Comparison of ENCODE assay signal across 10 mouse cellular contexts in the genomic region with DNA sequence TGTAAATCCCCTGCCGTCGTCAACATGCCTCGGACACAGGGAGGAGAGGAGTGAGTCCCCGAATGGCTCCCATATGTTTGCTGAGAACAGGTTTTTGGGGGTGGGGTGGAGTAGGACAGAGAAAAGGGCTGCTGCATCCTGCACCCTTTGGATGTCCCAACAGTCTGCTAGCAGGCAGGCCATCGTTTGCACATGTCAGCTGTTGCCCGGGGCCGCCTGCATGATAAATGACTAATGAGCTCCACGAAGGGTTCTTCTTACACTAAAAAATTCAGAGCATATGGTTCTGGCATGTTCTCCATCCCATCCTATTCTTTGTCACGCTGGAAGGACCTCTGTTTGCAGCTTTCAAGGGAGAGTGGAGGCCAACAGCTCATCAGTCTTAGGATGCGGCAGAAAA. TPM values are rescaled to one million over a fixed set of nuclear protein-coding genes. Genes with fewer than 3 reads are reported as not detected.
DNase-seq lines count a peak whose midpoint lies in the region; ATAC-seq lines count a peak whose summit lies in the region.
"Had no signal": no experiment of that assay in that cellular context is flagged by ENCODE, and none has a peak within 500 bp of the region (broad histone marks: within the 10 kb centered on the region; RNA-seq: fewer than 3 reads in every experiment).

No protein-coding gene starts in this region.

- 0 out of 2 replicates have a peak overlapping the region, but pooled peaks have one; percentile 34 for H3K27ac ChIP-seq in forebrain, embryonic 15.5 days (replicated peaks)
- no peak overlapping the region for H3K27ac ChIP-seq in forebrain, embryonic 12.5 days
- H3K27ac ChIP-seq in lung, embryonic 16.5 days (ENCODE audit: low read length): peak overlapping the region; percentile 68
- H3K27ac ChIP-seq in forebrain, embryonic 16.5 days (ENCODE audit: low read length): no peak overlapping the region; the same call in 1 of the 2 replicates
- H3K27ac ChIP-seq in neural tube, embryonic 13.5 days (replicated peaks): 0 out of 2 replicates have a peak overlapping the region, but pooled peaks have one; percentile 23
- H3K27ac ChIP-seq in kidney, embryonic 14.5 days (ENCODE audit: low read depth, low read length): no peak overlapping the region

- WGBS in forebrain, embryonic 15.5 days: 44% methylated on average over 10 of the region's 10 CpGs
- WGBS in forebrain, embryonic 12.5 days: 57% methylated on average over 10 of the region's 10 CpGs
- 29% methylated on average over 10 of the region's 10 CpGs for WGBS in lung, embryonic 16.5 days
- WGBS in forebrain, embryonic 16.5 days: 41% methylated on average over 10 of the region's 10 CpGs
- 32% methylated on average over 10 of the region's 10 CpGs for WGBS in neural tube, embryonic 13.5 days
- 32% methylated on average over 10 of the region's 10 CpGs for WGBS in kidney, embryonic 14.5 days

- no peak overlapping the region for H3K9ac ChIP-seq in forebrain, embryonic 15.5 days (replicated peaks)
- no peak overlapping the region for H3K9ac ChIP-seq in forebrain, embryonic 12.5 days
- H3K9ac ChIP-seq in lung, embryonic 16.5 days (ENCODE audit: low read length): no peak overlapping the region
- H3K9ac ChIP-seq in forebrain, embryonic 16.5 days (replicated peaks; ENCODE audit: low read depth, low read length): no peak overlapping the region
- H3K9ac ChIP-seq in neural tube, embryonic 13.5 days: no peak overlapping the region
- H3K9ac ChIP-seq in kidney, embryonic 14.5 days (ENCODE audit: low read depth, low read length): no peak overlapping the region

- peak; percentile 51 for ATAC-seq in forebrain, embryonic 15.5 days (replicated peaks)
- ATAC-seq in forebrain, embryonic 12.5 days (ENCODE audit: low FRiP score): no peak
- peak; percentile 90 for ATAC-seq in lung, embryonic 16.5 days (ENCODE audit: low read depth)
- ATAC-seq in forebrain, embryonic 16.5 days: peak; percentile 58
- no peak for ATAC-seq in neural tube, embryonic 13.5 days (ENCODE audit: low read depth)
- ATAC-seq in kidney, embryonic 14.5 days (ENCODE audit: low FRiP score, low TSS enrichment): no peak
- ATAC-seq: Patski had no signal

- H3K4me1 ChIP-seq in forebrain, embryonic 15.5 days: peaks cover 7% of the 10 kb centered on the region
- H3K4me1 ChIP-seq in forebrain, embryonic 12.5 days: peaks cover 6% of the 10 kb centered on the region
- peaks cover 8% of the 10 kb centered on the region; the same call in 1 of the 2 replicates for H3K4me1 ChIP-seq in lung, embryonic 16.5 days (replicated peaks; ENCODE audit: control insufficient read depth, insufficient read depth, low read length)
- H3K4me1 ChIP-seq in forebrain, embryonic 16.5 days (replicated peaks; ENCODE audit: control insufficient read depth, insufficient read depth, low read length): peaks cover 6% of the 10 kb centered on the region; the same call in 1 of the 2 replicates
- peaks cover 11% of the 10 kb centered on the region for H3K4me1 ChIP-seq in neural tube, embryonic 13.5 days (replicated peaks)
- peaks cover 10% of the 10 kb centered on the region; the same call in 1 of the 2 replicates for H3K4me1 ChIP-seq in kidney, embryonic 14.5 days (ENCODE audit: control insufficient read depth, insufficient read depth, low read length)

- H3K9me3 ChIP-seq in forebrain, embryonic 15.5 days: no peaks in the 10 kb centered on the region
- H3K9me3 ChIP-seq in forebrain, embryonic 12.5 days: no peaks in the 10 kb centered on the region
- no peaks in the 10 kb centered on the region for H3K9me3 ChIP-seq in lung, embryonic 16.5 days (ENCODE audit: control insufficient read depth, low read length)
- H3K9me3 ChIP-seq in forebrain, embryonic 16.5 days (ENCODE audit: control insufficient read depth, low read length): no peaks in the 10 kb centered on the region
- H3K9me3 ChIP-seq in neural tube, embryonic 13.5 days: no peaks in the 10 kb centered on the region
- no peaks in the 10 kb centered on the region for H3K9me3 ChIP-seq in kidney, embryonic 14.5 days (ENCODE audit: control insufficient read depth, low read length)

- no peak overlapping the region for H3K4me3 ChIP-seq in forebrain, embryonic 15.5 days
- no peak overlapping the region for H3K4me3 ChIP-seq in forebrain, embryonic 12.5 days (replicated peaks)
- H3K4me3 ChIP-seq in lung, embryonic 16.5 days (ENCODE audit: low read length): no peak overlapping the region
- no peak overlapping the region for H3K4me3 ChIP-seq in forebrain, embryonic 16.5 days (replicated peaks; ENCODE audit: low read length)
- no peak overlapping the region for H3K4me3 ChIP-seq in neural tube, embryonic 13.5 days
- H3K4me3 ChIP-seq in kidney, embryonic 14.5 days (ENCODE audit: low read length): no peak overlapping the region

- H3K36me3 ChIP-seq in forebrain, embryonic 15.5 days: no peaks in the 10 kb centered on the region
- no peaks in the 10 kb centered on the region for H3K36me3 ChIP-seq in forebrain, embryonic 12.5 days (replicated peaks)
- no peaks in the 10 kb centered on the region for H3K36me3 ChIP-seq in lung, embryonic 16.5 days (ENCODE audit: control insufficient read depth, insufficient read depth, low read length)
- no peaks in the 10 kb centered on the region for H3K36me3 ChIP-seq in forebrain, embryonic 16.5 days (ENCODE audit: control insufficient read depth, insufficient read depth)
- H3K36me3 ChIP-seq in neural tube, embryonic 13.5 days: no peaks in the 10 kb centered on the region
- no peaks in the 10 kb centered on the region for H3K36me3 ChIP-seq in kidney, embryonic 14.5 days (ENCODE audit: control insufficient read depth, insufficient read depth, low read length)

- no peaks in the 10 kb centered on the region for H3K27me3 ChIP-seq in forebrain, embryonic 15.5 days
- no peaks in the 10 kb centered on the region for H3K27me3 ChIP-seq in forebrain, embryonic 12.5 days
- H3K27me3 ChIP-seq in lung, embryonic 16.5 days (ENCODE audit: control insufficient read depth, insufficient read depth, low read depth, low read length): no peaks in the 10 kb centered on the region
- no peaks in the 10 kb centered on the region for H3K27me3 ChIP-seq in forebrain, embryonic 16.5 days (replicated peaks; ENCODE audit: control insufficient read depth, insufficient read depth, low read length)
- no peaks in the 10 kb centered on the region for H3K27me3 ChIP-seq in neural tube, embryonic 13.5 days
- H3K27me3 ChIP-seq in kidney, embryonic 14.5 days (ENCODE audit: control insufficient read depth, insufficient read depth, low read length): no peaks in the 10 kb centered on the region
- H3K27me3 ChIP-seq: Patski had no signal

- H3K4me2 ChIP-seq in forebrain, embryonic 15.5 days (replicated peaks): no peak overlapping the region
- H3K4me2 ChIP-seq in forebrain, embryonic 12.5 days: no peak overlapping the region
- no peak overlapping the region for H3K4me2 ChIP-seq in lung, embryonic 16.5 days (ENCODE audit: low read depth, low read length)
- H3K4me2 ChIP-seq in forebrain, embryonic 16.5 days (ENCODE audit: low read length): no peak overlapping the region
- no peak overlapping the region for H3K4me2 ChIP-seq in neural tube, embryonic 13.5 days
- H3K4me2 ChIP-seq in kidney, embryonic 14.5 days (replicated peaks; ENCODE audit: low read depth, low read length): no peak overlapping the region

- no peak for DNase-seq in lung, postnatal 10 days
- DNase-seq in cerebellum, postnatal 4 days (ENCODE audit: low spot score in 2 of 2): no peak
- DNase-seq: heart, postnatal 10 days had no signal

RNA-seq across cellular contexts. Expression of a gene that starts 33.2 kb away (rescaled TPM):
- polyA plus RNA-seq in forebrain, embryonic 15.5 days (2015; fragmentation: Nextera tagmentation; extraction: Ambion mirVana): 34.4 and 36.0 TPM in 2 replicates
- 37.4 and 40.4 TPM in 2 replicates for polyA plus RNA-seq in forebrain, embryonic 12.5 days (2016; fragmentation: Nextera tagmentation; extraction: Ambion mirVana)
- 9.8 and 10.3 TPM in 2 replicates for polyA plus RNA-seq in lung, embryonic 16.5 days (2015; fragmentation: Nextera tagmentation; extraction: Ambion mirVana)
- polyA plus RNA-seq in forebrain, embryonic 16.5 days (2015; fragmentation: Nextera tagmentation; extraction: Ambion mirVana): 28.0 and 35.6 TPM in 2 replicates
- 34.7 and 35.6 TPM in 2 replicates for polyA plus RNA-seq in neural tube, embryonic 13.5 days (2015; fragmentation: Nextera tagmentation; extraction: Ambion mirVana)
- 25.6 and 28.8 TPM in 2 replicates for polyA plus RNA-seq in kidney, embryonic 14.5 days (2014; fragmentation: Nextera tagmentation; extraction: Ambion mirVana)

Comparison
In these comparisons a context has a peak if more than half of its experiments do, and no peak if none do; other contexts are left out.
1. ATAC-seq: peak in forebrain, embryonic 15.5 days (single experiment), lung, embryonic 16.5 days (single experiment) and forebrain, embryonic 16.5 days (single experiment); none in forebrain, embryonic 12.5 days (single experiment), neural tube, embryonic 13.5 days (single experiment) and kidney, embryonic 14.5 days (single experiment).
2. H3K27ac ChIP-seq: peak in forebrain, embryonic 15.5 days (single experiment), lung, embryonic 16.5 days (single experiment) and neural tube, embryonic 13.5 days (single experiment); none in forebrain, embryonic 12.5 days (single experiment), forebrain, embryonic 16.5 days (single experiment) and kidney, embryonic 14.5 days (single experiment).